23 mouse cellular contexts compared by ENCODE assay signal in the genomic region with DNA sequence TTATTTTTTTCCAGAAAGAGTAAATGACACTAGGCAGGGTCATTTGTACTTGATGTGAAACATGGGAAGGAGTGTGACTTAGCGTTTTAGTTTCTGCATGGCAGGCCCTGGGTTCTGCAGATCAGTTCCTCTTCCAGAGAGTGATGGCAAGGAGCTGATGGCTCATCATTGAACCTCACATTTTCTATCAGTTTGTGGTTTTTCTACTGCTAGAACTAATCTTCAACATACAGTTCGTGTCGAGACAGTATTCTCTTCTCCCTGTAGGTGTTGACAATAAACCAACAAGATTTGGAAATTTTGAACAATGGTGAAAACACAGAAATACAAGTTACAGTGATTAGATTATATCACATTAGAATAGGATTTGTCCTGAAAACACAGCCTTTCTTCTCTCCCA.
DNase-seq lines count a peak whose midpoint lies in the region; TF ChIP-seq lines count a peak whose summit lies in the region.
"Had no signal": no experiment of that assay in that cellular context is flagged by ENCODE, and none has a peak within 500 bp of the region (broad histone marks: within the 10 kb centered on the region; RNA-seq: fewer than 3 reads in every experiment).

No protein-coding gene starts in this region.

- peak overlapping the region; percentile 39 for H3K4me2 ChIP-seq in myocyte (ENCODE audit: low read depth)

- TF ChIP-seq RAD21 in MEL (IDR thresholded peaks at IDR 0.05; ENCODE audit: low read depth, low read length) = no peak

- H3K36me3 ChIP-seq in MEL (ENCODE audit: control insufficient read depth in 1 of 2, insufficient read depth in 2 of 2, low read length in 2 of 2) = peaks cover 0 to 13% of the 10 kb centered on the region in 2 experiments; a peak in 2 of 4 replicates
- no peaks in the 10 kb centered on the region for H3K36me3 ChIP-seq in myocyte (ENCODE audit: control insufficient read depth, insufficient read depth)
- H3K36me3 ChIP-seq: G1E had no signal

- intact Hi-C loops in left cerebral cortex, postnatal 25 days (cut with DNase I) = no loop called here

- no peak overlapping the region for H3K4me3 ChIP-seq in MEL (ENCODE audit: control insufficient read depth in 1 of 2, insufficient read depth in 1 of 2, low read depth in 2 of 2, low read length in 2 of 2)
- no peak overlapping the region for H3K4me3 ChIP-seq in myocyte

- H3K79me2 ChIP-seq in MEL (ENCODE audit: control insufficient read depth, insufficient read depth, low read length, poor library complexity) (no peaks in the 10 kb centered on the region), myocyte (ENCODE audit: control insufficient read depth, insufficient read depth) (no peaks in the 10 kb centered on the region)

- H3K4me1 ChIP-seq in MEL (ENCODE audit: control insufficient read depth in 1 of 2, insufficient read depth in 2 of 2, low read length in 2 of 2) = no peaks in the 10 kb centered on the region; a peak in 1 of 4 replicates

- H3K27me3 ChIP-seq in MEL (ENCODE audit: control insufficient read depth in 1 of 2, insufficient read depth in 2 of 2, low read length in 2 of 2) (no peaks in the 10 kb centered on the region), myocyte (ENCODE audit: control insufficient read depth, insufficient read depth, insufficient read length) (no peaks in the 10 kb centered on the region)
- H3K27me3 ChIP-seq: CH12.LX, Patski had no signal

- H3ac ChIP-seq in myocyte (ENCODE audit: control insufficient read depth, insufficient read length) = no peak overlapping the region

- no peak for TF ChIP-seq POLR2A in MEL (IDR thresholded peaks at IDR 0.05; ENCODE audit: control insufficient read depth in 1 of 2, insufficient read depth in 1 of 2, low read depth in 1 of 2, low read length in 2 of 2, poor library complexity in 1 of 2)
- no peak for TF ChIP-seq POLR2A in myocyte (IDR thresholded peaks at IDR 0.05; ENCODE audit: insufficient read length, low read depth)

- no peak for TF ChIP-seq CTCF in MEL (IDR thresholded peaks at IDR 0.05 in 2 of 3, conservative IDR thresholded peaks at IDR 0.05 in 1 of 3; ENCODE audit: control insufficient read depth in 1 of 3, insufficient read depth in 1 of 3, low read depth in 2 of 3, low read length in 3 of 3, poor library complexity in 1 of 3, severe bottlenecking in 1 of 3)

- no peaks in the 10 kb centered on the region for H3K9me3 ChIP-seq in MEL (replicated peaks; ENCODE audit: insufficient read depth, low read length)
- H3K9me3 ChIP-seq: G1E had no signal

- DNase-seq in 3T3-L1 (ENCODE audit: low read depth, low spot score) (peak; percentile 15), MEL (ENCODE audit: low read depth, low spot score) (peak; percentile 82), MEL-GATA-1-ER (ENCODE audit: extremely low read depth, low read depth) (peak; percentile 43)
- DNase-seq in left cerebral cortex, postnatal 25 days (ENCODE audit: low spot score in 2 of 2) = no peak
- DNase-seq in embryo, embryonic 10 days (ENCODE audit: low spot score) = no peak
- no peak for DNase-seq in kidney, adult 11 months
- DNase-seq in urinary bladder, postnatal 10 days (ENCODE audit: low spot score) = no peak
- DNase-seq: adrenal gland, adult 2 months; adrenal gland, adult 8-10 months; adrenal gland, postnatal 10 days; adrenal gland, postnatal 14 days; adrenal gland, postnatal 25 days; adrenal gland, postnatal 36 days; B cell, adult 2 months; cerebellum, adult 11 months; cerebellum, adult 11-12 months; cerebellum, adult 18-20 months; cerebellum, adult 2 months; cerebellum, adult 8-10 months had no signal

- no peak overlapping the region for H3K9ac ChIP-seq in MEL (ENCODE audit: control insufficient read depth, low read depth, low read length, poor library complexity, severe bottlenecking)

- peak; percentile 84 to 85 for TF ChIP-seq EP300 in MEL (IDR thresholded peaks at IDR 0.05; ENCODE audit: low read depth in 1 of 2, low read length in 2 of 2)

- H3K27ac ChIP-seq in MEL (ENCODE audit: control insufficient read depth, low read depth, low read length) = no peak overlapping the region

TF ChIP-seq in MEL, 35 proteins besides CTCF, POLR2A, EP300 and RAD21:
- TF ChIP-seq GATA1 (IDR thresholded peaks at IDR 0.05; ENCODE audit: low read depth, low read length) = peak; percentile 77
- 0 out of 2 replicates have a peak, but pooled peaks have one; percentile 19 for TF ChIP-seq TBP (IDR thresholded peaks at IDR 0.05; ENCODE audit: low read depth, low read length)
- no peak for TF ChIP-seq POLR2AphosphoS5 (IDR thresholded peaks at IDR 0.05; ENCODE audit: borderline replicate concordance, low read depth, low read length)
- TF ChIP-seq RCOR1 (IDR thresholded peaks at IDR 0.05; ENCODE audit: low read depth, low read length) = peak; percentile 84
- 0 out of 2 replicates have a peak, but pooled peaks have one; percentile 9 for TF ChIP-seq TAL1 (IDR thresholded peaks at IDR 0.05; ENCODE audit: low read length)
- TF ChIP-seq MAZ (IDR thresholded peaks at IDR 0.05; ENCODE audit: low read depth, low read length) = no peak
- TF ChIP-seq MXI1 (IDR thresholded peaks at IDR 0.05; ENCODE audit: low read depth, low read length) = no peak
- no peak for TF ChIP-seq ZMIZ1 (IDR thresholded peaks at IDR 0.05; ENCODE audit: low read depth, low read length)
- no peak for TF ChIP-seq ETS1 (IDR thresholded peaks at IDR 0.05; ENCODE audit: low read depth, low read length)

TF ChIP-seq in myocyte, 11 proteins besides CTCF, POLR2A, EP300 and RAD21:
- no peak for TF ChIP-seq MYOD1 (IDR thresholded peaks at IDR 0.05; ENCODE audit: control insufficient read depth in 1 of 3, insufficient read length in 2 of 3, low read depth in 2 of 3)
- no peak for TF ChIP-seq POLR2AphosphoS2 (IDR thresholded peaks at IDR 0.05; ENCODE audit: insufficient read length, low read depth)
- no peak for TF ChIP-seq E2F4 (IDR thresholded peaks at IDR 0.05; ENCODE audit: insufficient read depth)
- no peak for TF ChIP-seq USF1 (IDR thresholded peaks at IDR 0.05; ENCODE audit: low read depth)
- TF ChIP-seq SRF (IDR thresholded peaks at IDR 0.05; ENCODE audit: control insufficient read depth, insufficient read length, low read depth) = no peak
- no peak for TF ChIP-seq TCF3 (IDR thresholded peaks at IDR 0.05; ENCODE audit: insufficient read length, low read depth)
- TF ChIP-seq MAX (IDR thresholded peaks at IDR 0.05; ENCODE audit: low read depth) = no peak
- TF ChIP-seq CEBPB (IDR thresholded peaks at IDR 0.05; ENCODE audit: insufficient read depth, poor library complexity, severe bottlenecking) = no peak
- no peak for TF ChIP-seq TCF12 (IDR thresholded peaks at IDR 0.05; ENCODE audit: insufficient read depth, poor library complexity, severe bottlenecking)
- no peak for TF ChIP-seq REST (IDR thresholded peaks at IDR 0.05; ENCODE audit: insufficient read depth, insufficient read length)
- TF ChIP-seq MYOG (IDR thresholded peaks at IDR 0.05; ENCODE audit: control insufficient read depth in 1 of 3, insufficient read depth in 1 of 3, insufficient read length in 2 of 3, low read depth in 2 of 3) = no peak
TF ChIP-seq in myocyte: peak in this region for 0.

Comparison
In these comparisons a context has a peak if more than half of its experiments do, and no peak if none do; other contexts are left out.
1. DNase-seq: peak in 3T3-L1 (single experiment), MEL (single experiment) and MEL-GATA-1-ER (single experiment); none in left cerebral cortex, postnatal 25 days (0 of 2), embryo, embryonic 10 days (single experiment), kidney, adult 11 months (single experiment) and urinary bladder, postnatal 10 days (single experiment).